Mouse (Mus musculus) mouse embryonic stem cell (cell line): ENCODE data around the gene Megf11.
"Not testable (repeated sequence)": the region's sequence is repeated elsewhere in the genome, so short reads cannot be mapped to it uniquely, and the experiment has no call there.

Source experiments
- in situ Hi-C, 2 experiments: fragments of 300-500 bp; cut with MboI; formaldehyde crosslinking; loops; 1 replicate in 1 of 2; 3 replicates in 1 of 2; pipeline ENCODE4 v1.14.3; 2019 to 2020; ENCODE audit warnings: low sequenced_read_pairs in 2 of 2, low pct_unique_long_range_greater_than_20kb in 1 of 2, mixed read lengths in 1 of 2; ENCODE audit not compliant: unreplicated experiment in 1 of 2

Gene Megf11

GRCm38 (mm10) chr9:64652138-64652537 lies 266.7 kb downstream of the Megf11 start:
- in situ Hi-C loops, result no loop called here

GRCm38 (mm10) chr9:64652841-64653361 lies 267.5 kb downstream of the Megf11 start:
- in situ Hi-C loops, result no loop called here

GRCm38 (mm10) chr9:64654723-64655122 lies 269.3 kb downstream of the Megf11 start:
- in situ Hi-C loops, result no loop called here

- in situ Hi-C loops, result no loop called here
Observed at GRCm38 (mm10) chr9:64656613-64657012, 271.2 kb downstream of the Megf11 start.

- in situ Hi-C loops, result no loop called here
Observed at GRCm38 (mm10) chr9:64660222-64660621, 274.8 kb downstream of the Megf11 start.

- in situ Hi-C loops, result no loop called here
Observed at GRCm38 (mm10) chr9:64664612-64665011, 279.2 kb downstream of the Megf11 start.

- in situ Hi-C loops, result no loop called here
Observed at GRCm38 (mm10) chr9:64666549-64666948, 281.1 kb downstream of the Megf11 start.

- in situ Hi-C loops, result no loop called here
Observed at GRCm38 (mm10) chr9:64667513-64667912, 282.1 kb downstream of the Megf11 start.

GRCm38 (mm10) chr9:64668001-64668400 lies 282.6 kb downstream of the Megf11 start:
- in situ Hi-C loops, result no loop called here

GRCm38 (mm10) chr9:64671341-64672319 lies 286.2 kb downstream of the Megf11 start:
- in situ Hi-C loops, result not testable (repeated sequence)

- in situ Hi-C loops, result no loop called here
Observed at GRCm38 (mm10) chr9:64687122-64688014, 301.9 kb downstream of the Megf11 start.

- in situ Hi-C loops, result no loop called here
Observed at GRCm38 (mm10) chr9:64688015-64688394, 302.6 kb downstream of the Megf11 start.

GRCm38 (mm10) chr9:64690771-64691170 lies 305.3 kb downstream of the Megf11 start:
- in situ Hi-C loops, result no loop called here

GRCm38 (mm10) chr9:64691176-64691575 lies 305.8 kb downstream of the Megf11 start:
- in situ Hi-C loops, result no loop called here

GRCm38 (mm10) chr9:64693094-64693493 lies 307.7 kb downstream of the Megf11 start:
- in situ Hi-C loops, result no loop called here

GRCm38 (mm10) chr9:64695266-64695665 lies 309.8 kb downstream of the Megf11 start:
- in situ Hi-C loops, result no loop called here

GRCm38 (mm10) chr9:64696404-64696803 lies 311.0 kb downstream of the Megf11 start:
- in situ Hi-C loops, result no loop called here

GRCm38 (mm10) chr9:64697006-64697405 lies 311.6 kb downstream of the Megf11 start:
- in situ Hi-C loops, result no loop called here

- in situ Hi-C loops, result no loop called here
Observed at GRCm38 (mm10) chr9:64697677-64698076, 312.3 kb downstream of the Megf11 start.
